Comparison of ENCODE assay signal across 21 mouse cellular contexts in the genomic region with DNA sequence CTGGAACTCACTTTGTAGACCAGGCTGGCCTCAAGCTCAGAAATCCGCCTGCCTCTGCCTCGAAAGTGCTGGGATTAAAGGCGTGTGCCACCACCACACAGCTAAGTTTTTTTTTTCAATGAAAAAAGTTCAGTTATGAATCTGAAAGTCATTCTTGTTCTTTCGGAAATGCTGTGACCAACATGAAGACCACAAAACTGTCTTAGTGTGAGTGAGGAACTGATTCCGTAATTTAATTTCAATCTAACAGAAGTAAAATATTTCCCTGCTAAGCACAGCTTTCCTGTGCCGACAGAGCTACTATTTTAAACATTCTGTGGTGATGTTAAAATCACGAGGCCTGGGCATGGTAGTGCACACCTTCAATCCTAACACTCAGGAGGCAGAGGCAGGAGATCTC. TPM values are rescaled to one million over a fixed set of nuclear protein-coding genes. Genes with fewer than 3 reads are reported as not detected.
DNase-seq lines count a peak whose midpoint lies in the region; ATAC-seq lines count a peak whose summit lies in the region.
"Had no signal": no experiment of that assay in that cellular context is flagged by ENCODE, and none has a peak within 500 bp of the region (broad histone marks: within the 10 kb centered on the region; RNA-seq: fewer than 3 reads in every experiment).

No protein-coding gene starts in this region.

- no peak for DNase-seq in B cell, adult 2 months
- DNase-seq: adrenal gland, adult 8-10 months; adrenal gland, postnatal 14 days; adrenal gland, postnatal 36 days; cerebellum, adult 11 months; cerebellum, adult 18-20 months; cerebellum, adult 8-10 months; cerebellum, adult 9-11 months; cerebellum, postnatal 14 days; cerebellum, postnatal 36 days; forebrain, postnatal 0 days had no signal

- peak; percentile 56 for ATAC-seq in granulocyte monocyte progenitor cell, adult 5-6 weeks (replicated peaks; ENCODE audit: poor library complexity, severe bottlenecking)
- 0 out of 2 replicates have a peak, but pooled peaks have one; percentile 35 for ATAC-seq in megakaryocyte, adult 5-6 weeks (ENCODE audit: poor library complexity, severe bottlenecking)
- no peak for ATAC-seq in inflammation-experienced regulatory T-cells, adult 6 months
- no peak for ATAC-seq in cerebellum, adult (ENCODE audit: insufficient number of reproducible peaks, low FRiP score, low TSS enrichment)
- ATAC-seq: activated CD4-positive, CD25-positive, alpha-beta regulatory T cell, adult 4 months; CD4-positive, CD25-positive, alpha-beta regulatory T cell, adult 4 months; forebrain, embryonic 13.5 days; forebrain, embryonic 15.5 days; forebrain, postnatal 0 days; Patski had no signal

RNA-seq across cellular contexts. Expression of gene Fam135a, which starts 7.7 kb away (rescaled TPM):
- total RNA-seq in granulocyte monocyte progenitor cell, adult 5-6 weeks (2014; fragmentation: Nextera tagmentation) = 2.1 and 6.0 TPM in 2 replicates
- 1.8 TPM in 2 replicates for total RNA-seq in granulocyte monocyte progenitor cell, adult 5-6 weeks (2017)
- 1.5 and 1.7 TPM in 2 replicates for total RNA-seq in megakaryocyte, adult 5-6 weeks (2015)
- total RNA-seq in megakaryocyte, adult 5-6 weeks (2017) = 1.3 and 2.0 TPM in 2 replicates
- 1 to 10 TPM in 1 of 3 experiments, under 1 TPM in 2; 0.13 to 1.6 (median 0.42) TPM for polyA plus RNA-seq in inflammation-experienced regulatory T-cells, adult 6 months (2017; shearing (Covaris generic))
- polyA plus RNA-seq: G1E had no signal

Comparison
In these comparisons a context has a peak if more than half of its experiments do, and no peak if none do; other contexts are left out.
1. ATAC-seq: peak in granulocyte monocyte progenitor cell, adult 5-6 weeks (single experiment) and megakaryocyte, adult 5-6 weeks (single experiment); none in inflammation-experienced regulatory T-cells, adult 6 months (single experiment) and cerebellum, adult (single experiment).